Mouse (Mus musculus) layer of hippocampus, adult 11-12 months (tissue): ENCODE measurements around the gene Dusp8.

Source experiments
- DNase-seq: peaks from one replicate; pipeline ENCODE4 v3.0.0; 2022; ENCODE audit warnings: low spot score

The Dusp8 gene

DNA sequence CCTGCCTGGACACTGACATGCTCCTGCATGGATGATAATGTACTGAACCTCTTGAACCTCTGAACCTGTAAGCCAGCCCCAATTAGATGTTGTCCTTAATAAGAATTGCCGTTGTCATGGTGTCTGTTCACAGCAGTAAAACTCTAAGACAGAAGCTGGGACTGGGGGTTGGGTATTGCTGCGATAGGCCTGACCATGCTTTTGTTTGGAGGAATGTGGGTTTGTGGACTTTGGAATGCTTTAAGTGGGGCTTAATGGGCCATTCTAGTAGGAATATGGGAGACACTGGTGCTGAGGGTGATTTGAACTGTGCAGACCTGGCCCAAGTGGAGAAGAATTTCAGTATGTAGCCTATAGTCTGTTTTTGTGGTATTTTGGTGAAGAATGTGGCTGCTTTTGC, 50.3 kb downstream of the Dusp8 start:
- DNase-seq, result no peak

DNA sequence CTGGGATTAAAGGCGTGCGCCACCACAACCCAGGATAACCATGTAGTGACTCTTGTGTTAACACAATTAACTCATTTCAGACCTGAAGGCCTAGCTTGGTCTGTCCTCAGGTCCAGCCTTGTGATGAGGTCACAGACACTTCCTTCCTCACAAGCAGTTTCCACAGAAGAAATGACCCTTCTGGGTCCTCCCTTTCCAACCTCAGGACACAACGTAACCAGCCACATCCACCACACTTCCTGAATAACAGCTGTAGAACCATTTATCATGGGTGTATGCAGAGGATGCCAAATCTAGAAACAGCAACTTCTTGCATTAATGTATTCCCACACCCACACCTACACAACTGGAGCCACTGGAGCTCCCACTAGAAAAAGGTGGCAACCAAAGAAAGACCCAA, 54.9 kb downstream of the Dusp8 start:
- DNase-seq, result no peak

DNA sequence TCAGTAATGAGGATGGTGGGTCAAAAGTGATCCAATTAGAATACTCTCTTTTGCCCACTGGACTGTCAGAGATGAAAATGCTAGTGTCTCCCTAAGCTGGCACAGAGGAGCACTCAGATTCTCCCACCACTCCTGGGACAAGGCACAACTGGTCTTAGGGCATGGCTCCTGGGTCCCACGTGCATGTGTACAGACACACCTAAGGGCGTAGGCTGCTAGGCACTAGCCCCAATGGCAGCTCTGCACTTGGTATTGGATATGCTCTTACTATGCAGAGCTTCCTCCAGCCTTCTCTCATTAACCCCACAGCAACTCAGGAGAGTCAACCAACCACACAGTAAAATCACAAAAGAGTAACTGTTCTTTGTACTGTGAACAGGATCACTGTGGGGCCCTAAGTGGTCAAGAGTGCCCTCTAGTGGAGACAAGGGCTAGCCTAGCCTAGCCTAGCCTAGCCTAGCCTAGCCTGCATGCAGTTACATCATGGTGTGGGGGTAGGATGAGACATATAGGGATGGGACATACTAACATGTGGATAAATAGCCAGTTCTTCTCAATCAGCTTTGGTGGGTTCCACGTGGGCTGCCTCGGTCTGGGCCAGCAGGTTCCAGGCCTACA, 58.0 kb downstream of the Dusp8 start:
- DNase-seq, result peak; percentile 59

GRCm38 (mm10) chr7:142035048-142035811, 60.4 kb downstream of the Dusp8 start:
- DNase-seq, result no peak

- no peak for DNase-seq
Measured at GRCm38 (mm10) chr7:142034198-142034597, 61.4 kb downstream of the Dusp8 start.

- DNase-seq, result no peak
Measured at GRCm38 (mm10) chr7:142030073-142030472, 65.6 kb downstream of the Dusp8 start.
